Mouse (Mus musculus): ENCODE measurements at regions not wholly inside any gene's neighbourhood (a gene's known extent, or its start where the extent isn't known, plus 50 kb on each side); places are given as distances from the start of the nearest gene placed in this dataset.

- no peak for DNase-seq (ENCODE audit: low spot score)
- H3K36me3 ChIP-seq = no peaks in the 10 kb centered on the region
- peaks cover 21% of the 10 kb centered on the region for H3K27me3 ChIP-seq (ENCODE audit: low read depth, poor library complexity, severe bottlenecking)
- no peak overlapping the region for H3K4me3 ChIP-seq
- no peak overlapping the region for H3K27ac ChIP-seq (replicated peaks)
- WGBS = 55% methylated on average over 5 of the region's 5 CpGs
- H3K9me3 ChIP-seq (replicated peaks) = no peaks in the 10 kb centered on the region
- H3K4me1 ChIP-seq = peaks cover 28% of the 10 kb centered on the region
Measured at GRCm38 (mm10) chr15:88473221-88473620, 126.9 kb upstream of the Zdhhc25 start.

GRCm38 (mm10) chr15:88483471-88483870 lies 116.6 kb upstream of the Zdhhc25 start:
- DNase-seq (ENCODE audit: low spot score) = no peak
- Histone ChIP-seq H3K36me3 (no peaks in the 10 kb centered on the region), H3K9me3 (replicated peaks) (no peaks in the 10 kb centered on the region), H3K27ac (replicated peaks) (no peak overlapping the region), H3K27me3 (ENCODE audit: low read depth, poor library complexity, severe bottlenecking) (no peaks in the 10 kb centered on the region), H3K4me3 (no peak overlapping the region), H3K4me1 (no peaks in the 10 kb centered on the region)
- WGBS = 86% methylated on average over 6 of the region's 6 CpGs

- no peak for DNase-seq (ENCODE audit: low spot score)
- H3K4me1 ChIP-seq = peaks cover 14% of the 10 kb centered on the region
- no peak overlapping the region for H3K27ac ChIP-seq (replicated peaks)
- no peak overlapping the region for H3K4me3 ChIP-seq
- H3K9me3 ChIP-seq (replicated peaks) = no peaks in the 10 kb centered on the region
- 88% methylated on average over 7 of the region's 7 CpGs for WGBS
- no peaks in the 10 kb centered on the region for H3K36me3 ChIP-seq
- no peaks in the 10 kb centered on the region for H3K27me3 ChIP-seq (ENCODE audit: low read depth, poor library complexity, severe bottlenecking)
Measured at GRCm38 (mm10) chr15:88489715-88490114, 110.4 kb upstream of the Zdhhc25 start.

GRCm38 (mm10) chr15:88490316-88491090 lies 109.6 kb upstream of the Zdhhc25 start:
- no peaks in the 10 kb centered on the region for H3K27me3 ChIP-seq (ENCODE audit: low read depth, poor library complexity, severe bottlenecking)
- H3K4me3 ChIP-seq = 0 out of 2 replicates have a peak overlapping the region, but pooled peaks have one; percentile 12
- 33% methylated on average over 12 of the region's 12 CpGs for WGBS
- peak overlapping the region; percentile 50; the same call in 1 of the 2 replicates for H3K27ac ChIP-seq (replicated peaks)
- DNase-seq (ENCODE audit: low spot score) = no peak
- H3K9me3 ChIP-seq (replicated peaks) = no peaks in the 10 kb centered on the region
- no peaks in the 10 kb centered on the region for H3K36me3 ChIP-seq
- H3K4me1 ChIP-seq = peaks cover 14% of the 10 kb centered on the region

DNA sequence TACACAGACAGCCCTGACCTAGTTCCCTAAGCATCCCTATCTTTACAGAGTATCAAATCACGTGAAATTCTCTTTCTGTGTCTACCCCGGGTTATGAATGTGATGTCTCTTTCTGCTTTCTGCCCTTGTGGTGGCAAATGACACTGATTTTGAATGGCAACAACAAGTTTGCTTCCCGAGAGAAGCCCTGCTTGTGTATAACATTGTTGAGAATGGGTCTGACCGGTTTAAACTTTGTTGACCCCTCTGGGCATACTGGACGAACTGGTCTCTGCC lies 109.1 kb upstream of the Zdhhc25 start:
- WGBS = 68% methylated on average over 5 of the region's 5 CpGs
- Histone ChIP-seq H3K4me1 (peaks cover 14% of the 10 kb centered on the region), H3K9me3 (replicated peaks) (no peaks in the 10 kb centered on the region), H3K4me3 (0 out of 2 replicates have a peak overlapping the region, but pooled peaks have one; percentile 12), H3K36me3 (no peaks in the 10 kb centered on the region), H3K27me3 (ENCODE audit: low read depth, poor library complexity, severe bottlenecking) (no peaks in the 10 kb centered on the region), H3K27ac (replicated peaks) (peak overlapping the region; percentile 50; the same call in 1 of the 2 replicates)
- DNase-seq (ENCODE audit: low spot score) = no peak

- no peaks in the 10 kb centered on the region for H3K4me1 ChIP-seq
- DNase-seq (ENCODE audit: low spot score) = no peak
- 87% methylated on average over 7 of the region's 7 CpGs for WGBS
- no peaks in the 10 kb centered on the region for H3K9me3 ChIP-seq (replicated peaks)
- no peak overlapping the region for H3K27ac ChIP-seq (replicated peaks)
- no peaks in the 10 kb centered on the region for H3K36me3 ChIP-seq
- H3K27me3 ChIP-seq (ENCODE audit: low read depth, poor library complexity, severe bottlenecking) = no peaks in the 10 kb centered on the region
- H3K4me3 ChIP-seq = no peak overlapping the region
Measured at GRCm38 (mm10) chr15:88497957-88498356, 102.1 kb upstream of the Zdhhc25 start.

- no peak overlapping the region for H3K4me3 ChIP-seq
- no peak for DNase-seq (ENCODE audit: low spot score)
- no peak overlapping the region for H3K27ac ChIP-seq (replicated peaks)
- H3K9me3 ChIP-seq (replicated peaks) = no peaks in the 10 kb centered on the region
- no peaks in the 10 kb centered on the region for H3K36me3 ChIP-seq
- WGBS = 92% methylated on average over 2 of the region's 2 CpGs
- H3K27me3 ChIP-seq (ENCODE audit: low read depth, poor library complexity, severe bottlenecking) = no peaks in the 10 kb centered on the region
- no peaks in the 10 kb centered on the region for H3K4me1 ChIP-seq
Measured at GRCm38 (mm10) chr15:88502311-88502710, 97.8 kb upstream of the Zdhhc25 start.

DNA sequence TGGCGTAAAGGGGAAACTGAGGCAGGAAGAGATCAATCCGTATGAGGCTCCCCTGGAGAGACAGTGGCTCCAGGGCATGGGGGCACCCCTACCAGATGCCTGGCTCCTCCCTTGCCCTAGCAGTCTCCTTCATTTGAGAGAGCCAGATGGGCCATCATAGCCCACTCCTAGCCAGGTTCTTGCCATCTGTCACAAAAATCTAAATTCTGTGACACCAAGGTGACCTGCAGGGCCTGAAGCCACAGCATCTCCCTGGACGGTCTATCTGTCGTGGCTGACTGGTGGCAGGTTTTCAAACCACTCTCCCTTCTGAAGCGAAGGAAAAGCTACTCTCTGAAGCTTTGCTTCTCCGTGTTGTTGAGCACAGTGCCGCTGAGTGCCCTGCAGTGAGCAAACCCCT lies 96.2 kb upstream of the Zdhhc25 start:
- Histone ChIP-seq H3K4me3 (no peak overlapping the region), H3K36me3 (no peaks in the 10 kb centered on the region), H3K27me3 (ENCODE audit: low read depth, poor library complexity, severe bottlenecking) (no peaks in the 10 kb centered on the region), H3K9me3 (replicated peaks) (no peaks in the 10 kb centered on the region), H3K27ac (replicated peaks) (no peak overlapping the region), H3K4me1 (0 out of 2 replicates have a peak, but pooled peaks cover 3% of the 10 kb centered on the region)
- WGBS = 79% methylated on average over 7 of the region's 7 CpGs
- no peak for DNase-seq (ENCODE audit: low spot score)

GRCm38 (mm10) chr15:88505491-88506119 lies 94.5 kb upstream of the Zdhhc25 start:
- Histone ChIP-seq H3K4me3 (no peak overlapping the region), H3K4me1 (0 out of 2 replicates have a peak, but pooled peaks cover 3% of the 10 kb centered on the region), H3K36me3 (no peaks in the 10 kb centered on the region), H3K27me3 (ENCODE audit: low read depth, poor library complexity, severe bottlenecking) (no peaks in the 10 kb centered on the region), H3K27ac (replicated peaks) (no peak overlapping the region), H3K9me3 (replicated peaks) (no peaks in the 10 kb centered on the region)
- 92% methylated on average over 13 of the region's 13 CpGs for WGBS
- DNase-seq (ENCODE audit: low spot score) = no peak

DNA sequence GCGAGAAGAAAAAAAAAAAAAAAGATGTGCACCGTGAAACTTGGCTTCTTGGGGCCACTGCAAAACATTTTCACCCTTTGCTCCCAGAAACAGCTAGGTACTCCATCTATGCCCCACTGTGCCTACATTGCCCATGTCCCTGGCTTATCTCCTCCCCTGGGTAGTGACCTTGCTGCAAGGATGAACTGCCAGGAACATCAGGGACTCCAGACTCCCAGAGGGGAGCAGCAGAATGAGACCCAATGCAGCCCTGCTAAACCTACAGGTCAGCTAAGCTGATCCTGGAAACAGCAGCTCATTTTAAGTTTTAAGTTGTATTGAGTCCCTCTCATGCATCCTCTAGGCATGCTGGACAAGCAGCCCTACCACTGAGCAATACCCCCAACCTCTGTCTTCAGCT lies 92.2 kb upstream of the Zdhhc25 start:
- no peaks in the 10 kb centered on the region for H3K36me3 ChIP-seq
- no peaks in the 10 kb centered on the region for H3K9me3 ChIP-seq (replicated peaks)
- 0 out of 2 replicates have a peak, but pooled peaks cover 3% of the 10 kb centered on the region for H3K4me1 ChIP-seq
- DNase-seq (ENCODE audit: low spot score) = no peak
- H3K27me3 ChIP-seq (ENCODE audit: low read depth, poor library complexity, severe bottlenecking) = no peaks in the 10 kb centered on the region
- H3K4me3 ChIP-seq = no peak overlapping the region
- H3K27ac ChIP-seq (replicated peaks) = no peak overlapping the region
- 83% methylated on average over 2 of the region's 2 CpGs for WGBS

DNA sequence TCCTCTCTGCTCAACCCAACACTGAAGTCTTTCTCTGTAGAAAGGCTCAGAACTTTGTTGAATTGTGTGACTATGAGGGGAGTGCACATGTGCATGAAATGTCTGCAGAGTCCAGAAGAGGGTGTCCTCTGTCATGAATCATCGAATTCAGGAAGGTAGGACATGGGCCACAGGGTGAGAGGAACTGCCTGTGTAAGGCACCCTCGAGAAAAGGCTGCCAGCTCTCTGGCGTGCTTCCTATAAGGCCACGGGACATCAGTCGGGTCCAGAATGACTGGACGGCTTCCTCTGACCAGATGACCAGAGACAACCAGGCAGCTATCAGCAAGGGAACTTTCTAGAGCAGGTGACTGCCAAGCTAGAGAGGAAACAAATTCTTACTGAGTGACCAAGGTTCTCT lies 91.1 kb upstream of the Zdhhc25 start:
- Histone ChIP-seq H3K36me3 (no peaks in the 10 kb centered on the region), H3K27ac (replicated peaks) (no peak overlapping the region), H3K27me3 (ENCODE audit: low read depth, poor library complexity, severe bottlenecking) (no peaks in the 10 kb centered on the region), H3K4me3 (no peak overlapping the region), H3K9me3 (replicated peaks) (no peaks in the 10 kb centered on the region), H3K4me1 (0 out of 2 replicates have a peak, but pooled peaks cover 3% of the 10 kb centered on the region)
- no peak for DNase-seq (ENCODE audit: low spot score)
- 87% methylated on average over 6 of the region's 6 CpGs for WGBS

DNA sequence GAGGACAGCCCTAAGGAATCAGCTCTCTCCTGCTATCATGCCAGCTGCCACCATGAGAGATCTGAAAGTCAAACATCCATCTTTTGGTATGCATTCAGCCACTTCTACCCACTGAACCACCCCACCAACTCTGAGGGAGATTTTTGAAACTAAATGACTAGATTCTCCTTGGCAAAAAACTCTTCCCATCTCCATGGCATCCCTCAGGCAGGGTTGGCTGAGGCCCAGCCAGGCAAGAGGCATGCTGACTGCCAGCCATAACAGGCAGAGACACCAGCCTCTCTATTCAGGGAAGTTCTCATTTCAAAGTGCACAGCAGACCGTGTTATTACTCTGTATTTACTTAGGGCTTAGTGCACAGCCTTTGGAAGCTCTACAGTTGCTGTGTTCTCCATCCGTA lies 90.5 kb upstream of the Zdhhc25 start:
- no peak for DNase-seq (ENCODE audit: low spot score)
- H3K4me3 ChIP-seq = no peak overlapping the region
- H3K27ac ChIP-seq (replicated peaks) = no peak overlapping the region
- H3K9me3 ChIP-seq (replicated peaks) = no peaks in the 10 kb centered on the region
- 0 out of 2 replicates have a peak, but pooled peaks cover 3% of the 10 kb centered on the region for H3K4me1 ChIP-seq
- 71% methylated on average over 2 of the region's 2 CpGs for WGBS
- H3K36me3 ChIP-seq = no peaks in the 10 kb centered on the region
- no peaks in the 10 kb centered on the region for H3K27me3 ChIP-seq (ENCODE audit: low read depth, poor library complexity, severe bottlenecking)

GRCm38 (mm10) chr15:88514091-88514490 lies 86.0 kb upstream of the Zdhhc25 start:
- Histone ChIP-seq H3K4me3 (no peak overlapping the region), H3K36me3 (no peaks in the 10 kb centered on the region), H3K27me3 (ENCODE audit: low read depth, poor library complexity, severe bottlenecking) (no peaks in the 10 kb centered on the region), H3K27ac (replicated peaks) (no peak overlapping the region), H3K4me1 (no peaks in the 10 kb centered on the region), H3K9me3 (replicated peaks) (no peaks in the 10 kb centered on the region)
- no peak for DNase-seq (ENCODE audit: low spot score)
- WGBS = 93% methylated on average over 5 of the region's 5 CpGs

Measured in midbrain, embryonic 10.5 days (tissue).